Mouse (Mus musculus): Measurements from ENCODE around the gene Suz12. TPM values are rescaled to one million over a fixed set of nuclear protein-coding genes. Genes with fewer than 3 reads are reported as not detected.

The Suz12 gene
- 92.7 TPM for polyA plus RNA-seq (2015; fragmentation: Illumina TruSeq; extraction: RNeasy Lipid Tissue Mini Kit (QIAGEN cat#74804); ENCODE audit: insufficient read depth, low replicate concordance)

DNA sequence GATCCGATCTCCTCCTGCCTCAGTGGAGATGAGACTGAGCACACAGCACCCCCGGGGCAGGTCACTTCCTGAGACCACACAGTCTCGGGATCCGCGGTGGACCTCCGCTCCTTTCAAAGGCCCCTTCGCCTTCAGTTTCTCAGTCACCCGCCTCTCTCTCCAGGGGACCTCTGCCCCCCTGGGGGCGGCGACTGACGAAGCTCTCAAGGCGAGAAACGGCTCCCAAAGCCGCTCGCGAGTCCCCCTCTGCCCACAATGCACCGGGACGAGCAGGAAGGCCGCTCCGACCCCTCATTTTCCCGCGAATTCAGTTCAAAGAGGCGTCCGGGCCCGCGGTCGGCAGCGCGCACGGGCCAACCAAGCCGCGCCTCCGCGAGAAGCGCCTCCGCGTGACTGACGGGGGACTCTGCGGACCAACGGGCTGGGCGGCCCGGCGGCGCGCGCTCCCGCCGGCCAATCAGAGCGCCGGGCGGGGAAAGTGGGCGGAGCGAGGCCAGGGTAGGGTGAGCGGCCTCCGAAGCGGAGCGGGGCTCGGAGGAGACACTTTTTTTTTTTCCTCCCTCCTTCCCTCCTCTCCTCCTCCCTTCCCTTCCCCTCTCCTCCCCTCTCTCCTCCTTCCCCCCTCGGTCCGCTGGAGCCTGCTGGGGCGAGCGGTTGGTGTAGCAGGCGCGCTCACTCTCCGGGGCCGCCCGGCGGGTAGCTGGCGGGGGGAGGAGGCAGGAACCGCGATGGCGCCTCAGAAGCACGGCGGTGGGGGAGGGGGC is at the start of gene Suz12:
Gene Suz12, plus strand, starts transcription at position 515 of the 764 bp plus-strand sequence.

DNA sequence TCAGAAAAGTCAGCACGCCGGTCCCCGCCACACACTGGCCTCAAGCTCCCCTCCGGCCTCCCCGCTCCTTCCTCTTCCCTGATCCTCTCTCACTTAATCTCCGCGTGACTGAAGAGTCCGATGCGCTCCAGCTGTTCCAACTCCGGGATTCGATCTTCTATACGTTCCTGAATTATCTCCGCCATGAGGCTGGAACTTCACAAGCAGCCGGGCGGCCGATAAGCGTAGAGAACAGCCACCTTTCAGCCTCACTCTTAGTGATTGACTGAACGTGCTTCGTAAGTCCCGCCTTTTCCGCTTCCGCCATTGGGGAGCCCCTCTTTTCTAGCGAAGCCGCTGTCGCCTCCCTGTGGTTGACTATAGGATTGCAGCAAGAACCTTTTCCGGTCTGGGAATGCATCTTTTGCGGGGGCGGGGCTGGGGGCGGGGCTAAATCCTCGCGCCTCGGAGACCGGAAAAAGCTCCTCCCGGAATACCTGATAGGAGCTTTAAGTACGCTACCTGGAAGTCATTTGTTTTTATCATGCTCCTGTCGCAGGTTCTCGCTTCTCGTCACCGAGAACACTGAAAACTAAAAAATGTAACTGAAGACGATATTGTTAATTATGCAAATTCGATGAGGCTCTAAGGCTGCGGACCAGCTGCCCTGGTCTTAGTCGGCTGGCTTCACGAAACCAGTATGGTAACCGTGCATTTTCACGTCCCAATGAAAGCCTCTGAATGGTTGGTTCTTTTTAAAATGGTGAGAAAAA is 30.6 kb upstream of the Suz12 start, which contains the start of gene Utp6:
Gene Utp6, minus strand, starts transcription at position 266 of the 752 bp plus-strand sequence.

DNA sequence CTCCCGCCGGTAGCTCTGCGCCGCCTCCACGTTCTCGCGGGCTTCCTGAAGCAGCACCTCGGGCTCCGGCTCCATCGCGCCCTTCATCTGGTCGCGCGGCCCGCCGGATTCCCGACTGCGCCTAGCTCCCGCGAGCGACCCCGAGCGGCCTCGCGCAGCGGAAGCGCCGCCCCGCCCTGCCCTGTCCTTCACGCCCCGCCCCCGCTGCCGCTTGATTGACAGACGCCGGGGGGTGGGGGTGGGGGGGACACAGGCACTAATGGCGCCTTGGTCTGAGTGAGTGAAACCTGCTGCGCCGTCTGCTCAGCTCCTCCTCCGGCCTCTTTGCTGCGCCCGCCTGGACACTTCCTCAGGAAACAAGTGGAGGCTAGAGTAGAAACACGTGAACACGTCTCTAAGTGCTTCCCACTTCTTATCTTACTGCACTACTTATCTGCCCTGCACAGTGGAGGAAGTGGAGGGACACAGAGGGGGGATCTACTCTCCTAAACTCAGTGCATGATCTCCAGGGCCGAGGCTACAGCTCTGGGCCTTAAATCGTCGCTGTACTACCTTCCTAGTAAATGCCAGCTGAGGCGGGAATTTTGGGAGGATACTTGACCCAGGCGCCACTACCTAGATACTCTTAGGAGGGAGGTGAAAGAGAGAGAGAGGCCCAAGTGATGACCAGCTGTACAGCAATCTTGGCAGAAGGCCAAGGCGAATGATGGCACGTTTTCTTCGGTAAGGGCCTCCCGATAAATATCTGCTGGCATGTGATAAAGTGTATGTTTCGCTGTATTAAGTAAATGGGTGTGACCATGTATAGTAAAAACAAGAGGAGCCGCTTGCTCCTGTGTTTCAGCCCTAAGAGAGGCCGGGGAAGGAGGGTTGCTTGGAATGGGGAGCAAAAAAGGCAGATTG is 88.2 kb downstream of the Suz12 start, which contains the start of gene Crlf3:
Gene Crlf3, minus strand, starts transcription at position 166 of the 903 bp plus-strand sequence.

Other genes starting within 250 kb of the Suz12 start
- gene Utp6, start 30.7 kb upstream of the Suz12 start, polyA plus RNA-seq (2015; fragmentation: Illumina TruSeq; extraction: RNeasy Lipid Tissue Mini Kit (QIAGEN cat#74804); ENCODE audit: insufficient read depth, low replicate concordance), result 44.9 TPM
- gene Crlf3, start 87.9 kb downstream of the Suz12 start, polyA plus RNA-seq (2015; fragmentation: Illumina TruSeq; extraction: RNeasy Lipid Tissue Mini Kit (QIAGEN cat#74804); ENCODE audit: insufficient read depth, low replicate concordance), result 242 TPM
- 10.3 TPM for gene Atad5, start 96.3 kb downstream of the Suz12 start, polyA plus RNA-seq (2015; fragmentation: Illumina TruSeq; extraction: RNeasy Lipid Tissue Mini Kit (QIAGEN cat#74804); ENCODE audit: insufficient read depth, low replicate concordance)
- gene Tefm, start 149.1 kb downstream of the Suz12 start, polyA plus RNA-seq (2015; fragmentation: Illumina TruSeq; extraction: RNeasy Lipid Tissue Mini Kit (QIAGEN cat#74804); ENCODE audit: insufficient read depth, low replicate concordance), result 14.5 TPM
- gene Adap2, start 161.0 kb downstream of the Suz12 start, polyA plus RNA-seq (2015; fragmentation: Illumina TruSeq; extraction: RNeasy Lipid Tissue Mini Kit (QIAGEN cat#74804); ENCODE audit: insufficient read depth, low replicate concordance), result 27.5 TPM
- 16.9 TPM for gene Rnf135, start 190.7 kb downstream of the Suz12 start, polyA plus RNA-seq (2015; fragmentation: Illumina TruSeq; extraction: RNeasy Lipid Tissue Mini Kit (QIAGEN cat#74804); ENCODE audit: insufficient read depth, low replicate concordance)
- gene Rhot1, start 215.9 kb downstream of the Suz12 start, polyA plus RNA-seq (2015; fragmentation: Illumina TruSeq; extraction: RNeasy Lipid Tissue Mini Kit (QIAGEN cat#74804); ENCODE audit: insufficient read depth, low replicate concordance), result 51.7 TPM